Mouse (Mus musculus): ENCODE measurements around the gene 6030408B16Rik.

- no peak for TF ChIP-seq CTCF (IDR thresholded peaks at IDR 0.05)
- TF ChIP-seq POLR2A (IDR thresholded peaks at IDR 0.05; ENCODE audit: insufficient read depth, low read depth, low read length) = no peak
Measured at GRCm38 (mm10) chr15:101278589-101278988, 14.4 kb upstream of the 6030408B16Rik start.

All from heart, adult 2 months (tissue).